Mouse (Mus musculus) forebrain, postnatal 0 days (tissue): ENCODE measurements around the gene Tdp2. TPM values are rescaled to one million over a fixed set of nuclear protein-coding genes. Genes with fewer than 3 reads are reported as not detected.
A peak's percentile ranks its signal among the peaks of the same experiment; 100 is the strongest.

Experiments used
- ATAC-seq: fragments of 200-750 bp; cut with Nextera tagmentation; 2 replicates; pipeline ENCODE4 v1.8.0; 2017; ENCODE audit warnings: mild to moderate bottlenecking, moderate library complexity
- DNase-seq: peaks from one replicate; pipeline ENCODE4 v3.0.0-alpha.2; 2015
- H3K27ac ChIP-seq: fragments of 300-500 bp; sonication (generic); 2 replicates; pipeline ENCODE4 v1.5.1; 2014; ENCODE audit warnings: low read depth, mild to moderate bottlenecking, antibody characterized with exemption, low read length, moderate library complexity, mixed read lengths
- H3K27me3 ChIP-seq: fragments of 300-500 bp; sonication (generic); 2 replicates; pipeline ENCODE4 v1.6.1; 2014; ENCODE audit warnings: mild to moderate bottlenecking, low read length, mixed read lengths; ENCODE audit not compliant: insufficient read depth
- H3K36me3 ChIP-seq: fragments of 300-500 bp; sonication (generic); 2 replicates; pipeline ENCODE4 v1.6.1; 2014; ENCODE audit warnings: mild to moderate bottlenecking, moderate library complexity; ENCODE audit not compliant: insufficient read depth
- H3K4me1 ChIP-seq: fragments of 300-500 bp; sonication (generic); 2 replicates; pipeline ENCODE4 v1.6.1; 2014; ENCODE audit warnings: antibody characterized with exemption; ENCODE audit not compliant: insufficient read depth
- H3K4me2 ChIP-seq: fragments of 300-500 bp; sonication (generic); 2 replicates; pipeline ENCODE4 v1.6.1; 2014; ENCODE audit warnings: low read depth, mild to moderate bottlenecking, moderate library complexity
- H3K4me3 ChIP-seq: fragments of 300-500 bp; sonication (generic); 2 replicates; pipeline ENCODE4 v1.5.1; 2014; ENCODE audit warnings: low read depth, low read length, mixed read lengths
- H3K9ac ChIP-seq: fragments of 300-500 bp; sonication (generic); 2 replicates; pipeline ENCODE4 v1.6.1; 2014; ENCODE audit warnings: mild to moderate bottlenecking
- H3K9me3 ChIP-seq: fragments of 300-500 bp; sonication (generic); 2 replicates; pipeline ENCODE4 v1.6.1; 2016; ENCODE audit warnings: low read length
- CTCF ChIP-seq: sonication (generic); IDR thresholded peaks from 2 replicates; pipeline ENCODE4 v1.5.1; 2016; ENCODE audit warnings: antibody characterized with exemption, control low read depth, low read depth
- WGBS: fragments of 180-500 bp; shearing (Covaris S2); extraction: QIAGEN DNeasy Blood & Tissue Kit; methylation state at CpG from one replicate; pipeline ENCODE4 v1.1.7; 2014; 5-methylcytosine and 5-hydroxymethylcytosine counted together
- polyA plus RNA-seq: library from polyadenylated mRNA; unstranded; fragments of >200 nt; fragmentation: Nextera tagmentation; extraction: Ambion mirVana; gene quantifications from 2 replicates; pipeline ENCODE4 v1.2.1, GENCODE M21; 2015
- total RNA-seq: library from RNA; depleted of rRNA; stranded (reverse); fragments of >200 nt; gene quantifications from 2 replicates; pipeline ENCODE4 v1.2.3, GENCODE M21; 2014

Tdp2 gene
- total and polyA plus RNA-seq, 2 experiments from 2014 or later = 31.7 to 45.4 TPM

DNA sequence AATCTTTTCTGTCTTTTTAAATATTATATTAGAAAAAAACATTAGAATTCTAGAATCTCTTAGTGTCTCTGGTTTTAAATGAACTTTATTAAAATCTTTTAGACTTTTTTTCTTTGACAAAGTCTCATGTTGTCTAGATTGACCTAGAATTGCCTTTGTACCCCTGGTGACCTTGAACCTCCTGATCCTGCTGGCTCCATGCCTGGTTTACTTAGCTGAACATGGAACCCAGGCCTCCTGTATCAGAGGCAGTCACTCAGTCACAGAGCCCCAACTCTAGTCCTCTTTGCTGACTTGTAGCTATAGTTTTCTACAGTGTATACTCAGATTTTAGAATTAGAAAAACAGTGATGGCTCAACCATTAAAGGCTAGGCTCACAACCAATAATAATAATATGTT, 25.4 kb upstream of the Tdp2 start:
- Histone ChIP-seq H3K36me3 (peaks cover 27% of the 10 kb centered on the region), H3K4me3 (no peak overlapping the region), H3K9ac (no peak overlapping the region), H3K4me1 (peaks cover 9% of the 10 kb centered on the region), H3K4me2 (no peak overlapping the region), H3K9me3 (no peaks in the 10 kb centered on the region), H3K27ac (no peak overlapping the region), H3K27me3 (no peaks in the 10 kb centered on the region)
- no peak for ATAC-seq
- no peak for DNase-seq
- TF ChIP-seq CTCF = no peak

DNA sequence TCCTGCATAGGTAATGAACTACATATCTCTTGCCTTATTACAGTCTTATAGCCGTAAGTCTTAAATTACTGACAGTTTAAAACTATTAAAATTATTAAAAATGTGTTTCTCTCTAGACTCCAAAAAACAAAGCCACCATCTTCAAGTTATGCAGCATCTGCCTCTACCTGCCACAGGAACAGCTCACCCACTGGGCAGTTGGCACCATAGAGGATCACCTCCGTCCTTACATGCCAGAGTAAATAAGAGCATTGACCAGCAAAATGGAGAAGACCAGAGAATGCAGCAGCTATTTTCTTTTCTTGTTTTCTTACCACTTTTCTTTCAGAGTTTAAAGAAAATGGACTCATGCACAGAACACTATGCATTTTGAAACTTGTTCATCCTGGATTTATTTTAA, 19.0 kb upstream of the Tdp2 start:
- H3K27ac ChIP-seq = no peak overlapping the region
- peaks cover 39% of the 10 kb centered on the region for H3K36me3 ChIP-seq
- no peaks in the 10 kb centered on the region for H3K27me3 ChIP-seq
- no peak overlapping the region for H3K4me2 ChIP-seq
- no peak overlapping the region for H3K4me3 ChIP-seq
- H3K4me1 ChIP-seq = no peaks in the 10 kb centered on the region
- ATAC-seq = no peak
- 91% methylated on average over 2 of the region's 2 CpGs for WGBS
- H3K9me3 ChIP-seq = no peaks in the 10 kb centered on the region
- no peak for TF ChIP-seq CTCF
- DNase-seq = no peak
- H3K9ac ChIP-seq = no peak overlapping the region

DNA sequence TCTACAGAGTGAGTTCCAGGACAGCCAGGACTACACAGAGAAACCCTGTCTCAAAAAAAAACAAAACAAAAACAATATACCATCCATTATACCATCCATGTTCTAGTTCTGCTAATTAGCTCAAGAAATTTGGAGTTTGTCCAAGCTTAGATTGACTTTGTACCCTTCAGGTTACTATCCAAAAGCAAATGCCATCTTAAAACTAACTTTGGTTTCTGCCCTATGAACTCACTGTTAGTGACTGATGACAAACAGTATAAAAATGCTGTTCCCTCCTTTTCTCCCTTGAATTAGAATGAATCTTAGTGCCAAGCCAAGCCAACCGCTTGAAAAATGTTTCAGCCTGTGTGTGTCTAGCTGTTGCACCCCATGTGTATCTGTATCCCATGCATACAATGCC, 16.9 kb upstream of the Tdp2 start:
- 78% methylated on average over 1 of the region's 1 CpGs for WGBS
- Histone ChIP-seq H3K4me3 (no peak overlapping the region), H3K9ac (no peak overlapping the region), H3K4me2 (no peak overlapping the region), H3K9me3 (no peaks in the 10 kb centered on the region), H3K36me3 (peaks cover 33% of the 10 kb centered on the region), H3K27me3 (no peaks in the 10 kb centered on the region), H3K27ac (no peak overlapping the region), H3K4me1 (no peaks in the 10 kb centered on the region)
- no peak for ATAC-seq
- TF ChIP-seq CTCF = no peak
- no peak for DNase-seq

DNA sequence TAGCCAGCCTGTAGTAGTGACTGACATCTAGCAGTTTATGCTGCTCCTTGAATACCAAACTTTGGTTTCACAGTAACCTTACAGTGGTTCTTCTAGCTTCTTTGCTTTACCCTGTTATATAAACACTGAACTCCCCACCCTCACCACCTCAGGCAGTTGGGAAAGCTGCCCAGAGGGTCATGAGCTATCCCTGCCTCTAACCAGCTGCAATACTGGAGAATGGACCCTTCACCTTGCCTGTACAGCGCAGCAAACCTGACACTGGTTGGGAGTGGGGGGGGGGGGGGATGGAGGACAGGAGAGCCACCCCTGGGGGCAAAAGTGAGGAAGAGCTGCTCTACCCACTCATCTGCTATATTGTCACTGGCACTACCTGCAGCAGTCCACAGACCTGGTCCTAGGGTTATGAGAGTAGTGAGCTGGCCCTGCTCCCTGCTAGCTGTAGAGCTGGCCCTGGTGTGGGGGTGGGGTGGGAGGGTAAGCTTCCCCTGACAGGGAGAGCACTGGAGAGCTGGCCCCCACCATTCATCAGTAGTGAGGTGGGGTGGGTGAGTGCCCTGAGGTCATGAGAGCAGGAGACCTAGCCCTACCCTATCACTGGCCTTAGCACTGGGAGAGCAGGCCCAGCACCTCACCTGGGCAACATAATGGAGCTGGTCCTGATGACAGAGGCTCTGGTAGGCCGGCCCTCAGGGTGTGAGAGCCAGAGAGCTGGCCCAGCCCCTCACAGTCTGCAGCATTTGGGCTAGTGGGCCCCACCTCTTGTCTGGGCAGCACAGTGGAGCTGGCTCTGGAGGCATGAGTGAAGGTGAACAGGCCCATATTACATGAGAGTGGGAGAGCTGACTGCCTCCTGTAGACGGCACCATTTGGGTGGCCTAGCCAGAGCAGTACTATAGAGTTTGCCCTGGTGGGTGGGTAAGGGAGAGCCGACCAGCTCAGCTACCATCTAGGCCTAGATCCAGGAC, 15.1 kb upstream of the Tdp2 start:
- peak; percentile 52 for ATAC-seq
- TF ChIP-seq CTCF = no peak
- no peak overlapping the region for H3K4me3 ChIP-seq
- WGBS = 72% methylated on average over 4 of the region's 4 CpGs
- H3K27ac ChIP-seq = no peak overlapping the region
- no peaks in the 10 kb centered on the region for H3K4me1 ChIP-seq
- H3K4me2 ChIP-seq = no peak overlapping the region
- H3K36me3 ChIP-seq = peaks cover 25% of the 10 kb centered on the region
- H3K9ac ChIP-seq = no peak overlapping the region
- no peaks in the 10 kb centered on the region for H3K9me3 ChIP-seq
- DNase-seq = no peak
- no peaks in the 10 kb centered on the region for H3K27me3 ChIP-seq

DNA sequence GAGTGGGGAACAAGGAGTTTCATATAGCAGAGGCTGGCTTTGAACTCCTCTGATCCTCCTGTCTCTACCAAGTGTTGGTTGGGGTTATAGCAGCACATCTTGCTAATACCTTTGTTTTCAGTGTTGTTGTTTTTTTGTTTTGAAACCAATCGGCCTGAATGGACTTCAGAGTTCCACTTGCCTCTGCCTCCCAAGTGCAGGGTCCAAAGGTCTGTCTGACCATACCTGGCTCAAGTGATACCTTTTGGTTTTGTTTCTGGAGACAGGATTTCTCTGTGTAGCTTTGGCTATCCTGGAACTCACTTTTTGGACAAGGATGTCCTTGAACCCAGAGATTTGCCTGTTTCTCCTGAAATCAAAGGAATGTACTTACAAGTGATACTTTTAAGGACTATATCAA, 11.5 kb upstream of the Tdp2 start:
- no peak for ATAC-seq
- no peak for TF ChIP-seq CTCF
- H3K27me3 ChIP-seq = no peaks in the 10 kb centered on the region
- H3K9me3 ChIP-seq = no peaks in the 10 kb centered on the region
- 79% methylated on average over 1 of the region's 1 CpGs for WGBS
- no peak overlapping the region for H3K4me2 ChIP-seq
- H3K36me3 ChIP-seq = peaks cover 6% of the 10 kb centered on the region; the same call in 1 of the 2 replicates
- no peaks in the 10 kb centered on the region for H3K4me1 ChIP-seq
- no peak overlapping the region for H3K4me3 ChIP-seq
- no peak overlapping the region for H3K9ac ChIP-seq
- no peak overlapping the region for H3K27ac ChIP-seq
- DNase-seq = no peak

DNA sequence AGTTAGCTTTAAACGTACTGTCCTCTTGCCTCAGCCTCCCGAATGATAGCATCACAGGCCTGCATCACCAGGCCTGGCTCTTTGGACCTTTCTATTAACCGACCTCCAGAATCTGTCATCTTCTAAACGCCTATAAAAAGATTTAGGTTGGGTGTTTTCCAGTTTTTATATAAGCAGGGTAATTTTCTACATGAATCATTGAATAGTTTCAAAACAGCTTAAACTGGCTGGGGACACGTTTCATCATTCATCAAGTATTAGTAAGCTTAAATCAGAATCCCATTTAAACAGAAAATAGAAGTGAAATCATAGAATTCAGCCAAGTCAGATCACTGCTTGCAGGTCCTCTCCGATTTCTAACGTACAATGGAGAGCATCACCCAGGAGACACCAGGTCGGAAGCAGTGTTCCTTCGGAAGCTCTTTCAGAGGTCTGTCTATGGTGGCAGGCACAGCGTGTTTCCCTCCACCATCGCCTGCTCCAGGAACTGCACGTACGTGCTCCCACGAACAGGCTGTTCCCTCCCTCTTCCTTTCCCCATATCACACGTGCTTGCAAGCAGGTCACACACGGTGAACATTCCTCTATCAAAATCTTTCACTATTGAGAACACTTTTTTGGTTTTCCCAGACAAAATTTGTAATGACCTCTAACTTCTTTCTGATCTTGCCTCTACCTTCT, 8.7 kb upstream of the Tdp2 start:
- H3K9me3 ChIP-seq = no peaks in the 10 kb centered on the region
- H3K36me3 ChIP-seq = 0 out of 2 replicates have a peak, but pooled peaks cover 3% of the 10 kb centered on the region
- H3K4me3 ChIP-seq = no peak overlapping the region
- H3K4me2 ChIP-seq = no peak overlapping the region
- ATAC-seq = no peak
- H3K27ac ChIP-seq = no peak overlapping the region
- no peak for TF ChIP-seq CTCF
- DNase-seq = no peak
- no peaks in the 10 kb centered on the region for H3K27me3 ChIP-seq
- no peak overlapping the region for H3K9ac ChIP-seq
- H3K4me1 ChIP-seq = no peaks in the 10 kb centered on the region
- WGBS = 87% methylated on average over 16 of the region's 16 CpGs

DNA sequence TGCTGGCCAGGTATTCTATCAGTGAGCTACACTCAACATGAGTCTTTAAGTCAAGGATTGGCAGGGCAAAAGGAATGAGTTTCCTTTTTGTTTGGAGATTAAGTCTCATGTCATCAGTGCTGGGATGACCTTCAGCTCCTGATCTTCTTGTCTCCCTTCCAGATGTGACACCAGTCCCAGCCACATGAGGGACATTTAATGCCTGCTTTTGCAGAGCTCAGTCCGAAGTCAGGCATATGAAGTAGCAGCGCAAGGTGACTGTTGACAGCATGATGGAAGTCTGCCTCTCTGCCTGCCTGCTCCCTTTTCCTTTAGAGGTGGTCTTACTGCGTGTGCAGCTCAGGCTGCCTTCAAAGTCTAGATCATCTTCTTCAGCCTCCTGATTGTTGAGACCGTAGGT, 6.8 kb upstream of the Tdp2 start:
- no peaks in the 10 kb centered on the region for H3K9me3 ChIP-seq
- ATAC-seq (no peak), DNase-seq (no peak)
- no peak overlapping the region for H3K4me3 ChIP-seq
- no peaks in the 10 kb centered on the region for H3K27me3 ChIP-seq
- no peak overlapping the region for H3K27ac ChIP-seq
- no peak for TF ChIP-seq CTCF
- H3K4me1 ChIP-seq = no peaks in the 10 kb centered on the region
- H3K4me2 ChIP-seq = no peak overlapping the region
- H3K9ac ChIP-seq = no peak overlapping the region
- no peaks in the 10 kb centered on the region for H3K36me3 ChIP-seq
- 93% methylated on average over 4 of the region's 4 CpGs for WGBS
